Mouse (Mus musculus): ENCODE results near the gene Pxylp1. TPM values are rescaled to one million over a fixed set of nuclear protein-coding genes. Genes with fewer than 3 reads are reported as not detected.

The Pxylp1 gene
- polyA plus RNA-seq, 1 experiment from 2014 or later = 16.2 TPM

DNA sequence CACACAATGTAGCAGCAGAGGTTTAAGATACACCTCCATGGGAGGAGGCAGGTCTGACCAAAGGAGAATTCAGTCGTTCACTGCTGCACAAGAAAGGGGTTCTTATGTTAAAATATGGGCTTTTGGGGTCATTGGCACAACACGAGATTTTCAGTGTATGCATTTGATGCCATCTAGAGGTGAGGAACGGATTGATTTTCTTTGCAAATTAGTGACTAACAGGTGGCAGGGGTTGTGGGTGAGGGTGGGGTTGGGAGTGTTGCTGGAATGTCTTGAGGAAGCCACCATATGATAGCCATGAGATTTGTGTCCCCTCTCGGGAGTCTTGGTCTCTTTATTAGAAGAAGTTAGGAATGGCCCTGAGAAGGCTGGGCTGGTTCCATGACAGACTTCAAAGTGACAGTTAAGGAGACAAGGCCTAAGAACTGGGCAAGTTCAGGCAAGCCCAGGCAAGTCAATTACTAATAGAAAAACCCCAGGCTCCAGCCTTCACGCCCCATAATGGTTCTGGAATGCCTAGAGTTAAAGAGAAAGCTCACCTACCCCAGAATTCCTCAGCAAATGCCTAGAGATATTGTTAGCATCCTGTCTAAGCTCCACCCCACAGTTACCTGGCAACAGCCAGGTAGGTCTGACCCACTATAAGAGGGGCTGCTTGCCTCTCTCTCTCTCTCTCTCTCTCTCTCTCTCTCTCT, 92.2 kb downstream of the Pxylp1 start:
- WGBS = 25% methylated on average over 5 of the region's 5 CpGs
- no peak for ATAC-seq (ENCODE audit: borderline replicate concordance, extremely low read depth, low FRiP score, low TSS enrichment)
- Histone ChIP-seq H3K27me3 (no peaks in the 10 kb centered on the region), H3K4me3 (no peak overlapping the region), H3K27ac (no peak overlapping the region), H3K4me2 (no peak overlapping the region), H3K36me3 (no peaks in the 10 kb centered on the region), H3K9ac (no peak overlapping the region), H3K9me3 (no peaks in the 10 kb centered on the region), H3K4me1 (peaks cover 8% of the 10 kb centered on the region)

DNA sequence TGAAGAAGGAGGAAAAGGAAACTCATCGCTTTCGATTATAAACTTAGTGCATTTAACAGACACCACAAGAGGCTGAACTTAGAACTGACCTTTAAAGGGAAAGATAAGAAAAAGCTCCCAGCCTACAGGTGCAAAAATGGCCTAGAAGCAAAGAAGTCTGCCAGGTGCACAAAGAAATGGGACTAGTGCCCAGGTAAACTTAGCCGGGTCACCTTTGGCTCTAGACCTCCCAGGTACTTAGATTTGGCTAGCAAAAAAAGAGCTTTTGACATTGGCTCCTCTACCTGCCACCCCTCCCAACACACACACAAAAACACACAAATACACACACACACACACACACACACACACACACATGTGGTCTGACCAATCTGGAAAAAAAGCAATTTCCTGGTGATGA, 95.2 kb downstream of the Pxylp1 start:
- no peak overlapping the region for H3K4me2 ChIP-seq

DNA sequence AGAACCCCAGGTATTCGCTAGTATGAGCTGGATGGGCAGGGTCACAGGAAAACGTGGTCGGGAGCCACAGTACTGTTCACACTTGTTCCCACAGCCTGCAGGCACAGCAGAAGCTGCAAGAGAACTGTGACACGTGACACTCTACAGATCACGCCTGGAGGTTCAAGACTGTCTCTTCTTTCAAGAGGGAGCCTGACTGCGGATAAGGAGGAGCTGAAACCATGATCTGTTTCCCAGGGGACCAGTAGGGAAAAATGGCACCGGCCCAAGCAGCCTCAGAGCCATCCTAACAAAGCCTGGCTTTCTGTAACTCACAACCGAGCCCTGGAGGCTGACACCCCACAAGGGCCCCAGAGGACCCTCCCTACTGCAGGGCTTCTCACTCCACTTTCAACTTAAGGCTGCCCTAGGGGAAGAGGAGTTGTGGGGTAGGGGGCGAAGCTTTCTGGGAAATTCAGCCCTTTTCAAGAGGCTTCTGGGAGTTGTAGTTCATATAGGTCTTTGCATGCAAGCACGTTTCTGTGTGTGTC, 97.0 kb downstream of the Pxylp1 start:
- no peaks in the 10 kb centered on the region for H3K27me3 ChIP-seq
- H3K9ac ChIP-seq = peak overlapping the region; percentile 37; the same call in 1 of the 2 replicates
- peak overlapping the region; percentile 67 for H3K4me2 ChIP-seq
- no peaks in the 10 kb centered on the region for H3K9me3 ChIP-seq
- H3K4me3 ChIP-seq = peak overlapping the region; percentile 35
- 9% methylated on average over 10 of the region's 10 CpGs for WGBS
- no peak overlapping the region for H3K27ac ChIP-seq
- H3K36me3 ChIP-seq = no peaks in the 10 kb centered on the region
- peaks cover 5% of the 10 kb centered on the region for H3K4me1 ChIP-seq
- ATAC-seq (ENCODE audit: borderline replicate concordance, extremely low read depth, low FRiP score, low TSS enrichment) = peak; percentile 77

More for the DNA sequence above, 95.2 kb downstream of the Pxylp1 start:
- no peaks in the 10 kb centered on the region for H3K9me3 ChIP-seq
- no peak overlapping the region for H3K4me3 ChIP-seq
- no peak for ATAC-seq (ENCODE audit: borderline replicate concordance, extremely low read depth, low FRiP score, low TSS enrichment)
- H3K36me3 ChIP-seq = no peaks in the 10 kb centered on the region
- H3K9ac ChIP-seq = no peak overlapping the region
- H3K4me1 ChIP-seq = peaks cover 10% of the 10 kb centered on the region
- WGBS = 78% methylated on average over 3 of the region's 3 CpGs
- no peaks in the 10 kb centered on the region for H3K27me3 ChIP-seq
- H3K27ac ChIP-seq = no peak overlapping the region

DNA sequence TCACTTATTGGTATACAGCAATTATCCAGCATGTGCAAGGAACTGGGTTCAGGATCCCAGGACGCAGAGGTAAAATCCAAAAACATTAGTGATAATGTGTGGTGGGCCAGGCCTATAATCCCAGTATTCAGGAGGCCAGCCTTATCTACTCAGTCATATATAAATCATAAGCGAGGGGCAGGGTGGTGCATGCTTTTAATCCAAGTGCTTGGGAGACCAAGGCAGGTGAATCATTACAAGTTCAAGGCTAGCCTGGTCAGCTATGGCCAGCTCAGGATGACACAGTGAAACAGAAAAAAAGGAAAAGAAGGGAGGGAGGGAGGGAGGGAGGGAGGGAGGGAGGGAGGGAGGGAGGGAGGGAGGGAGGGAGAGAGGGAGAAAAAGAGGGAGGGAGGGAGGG, 97.9 kb downstream of the Pxylp1 start:
- H3K9me3 ChIP-seq = no peaks in the 10 kb centered on the region
- no peak overlapping the region for H3K4me2 ChIP-seq
- H3K27ac ChIP-seq = no peak overlapping the region
- H3K4me3 ChIP-seq = no peak overlapping the region
- no peak for ATAC-seq (ENCODE audit: borderline replicate concordance, extremely low read depth, low FRiP score, low TSS enrichment)
- H3K27me3 ChIP-seq = no peaks in the 10 kb centered on the region
- no peaks in the 10 kb centered on the region for H3K36me3 ChIP-seq
- H3K4me1 ChIP-seq = peaks cover 5% of the 10 kb centered on the region
- 88% methylated on average over 2 of the region's 2 CpGs for WGBS
- H3K9ac ChIP-seq = no peak overlapping the region

DNA sequence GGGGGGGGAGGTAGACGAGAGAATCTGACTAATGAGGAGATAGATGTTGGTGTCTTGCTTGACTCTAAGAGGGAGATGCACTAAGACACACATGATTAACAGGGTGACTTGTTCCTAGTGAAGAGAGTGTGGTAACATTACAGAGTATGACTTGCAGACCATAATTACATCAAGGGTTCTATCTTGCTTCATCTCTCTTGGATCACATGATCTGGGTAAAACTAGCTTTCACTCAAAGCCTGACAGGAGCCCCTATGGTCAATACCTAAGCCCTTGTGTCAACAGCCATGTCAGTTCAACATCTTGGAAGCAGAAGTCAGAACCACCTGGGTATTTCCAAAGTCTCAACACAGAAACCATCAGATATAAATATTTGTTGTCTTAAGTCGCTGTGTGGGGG, 99.9 kb downstream of the Pxylp1 start:
- no peaks in the 10 kb centered on the region for H3K9me3 ChIP-seq
- H3K36me3 ChIP-seq = no peaks in the 10 kb centered on the region
- WGBS = 53% methylated on average over 2 of the region's 2 CpGs
- no peak overlapping the region for H3K4me2 ChIP-seq
- no peaks in the 10 kb centered on the region for H3K27me3 ChIP-seq
- H3K27ac ChIP-seq = no peak overlapping the region
- H3K4me3 ChIP-seq = no peak overlapping the region
- H3K4me1 ChIP-seq = peaks cover 6% of the 10 kb centered on the region
- ATAC-seq (ENCODE audit: borderline replicate concordance, extremely low read depth, low FRiP score, low TSS enrichment) = no peak
- H3K9ac ChIP-seq = no peak overlapping the region

DNA sequence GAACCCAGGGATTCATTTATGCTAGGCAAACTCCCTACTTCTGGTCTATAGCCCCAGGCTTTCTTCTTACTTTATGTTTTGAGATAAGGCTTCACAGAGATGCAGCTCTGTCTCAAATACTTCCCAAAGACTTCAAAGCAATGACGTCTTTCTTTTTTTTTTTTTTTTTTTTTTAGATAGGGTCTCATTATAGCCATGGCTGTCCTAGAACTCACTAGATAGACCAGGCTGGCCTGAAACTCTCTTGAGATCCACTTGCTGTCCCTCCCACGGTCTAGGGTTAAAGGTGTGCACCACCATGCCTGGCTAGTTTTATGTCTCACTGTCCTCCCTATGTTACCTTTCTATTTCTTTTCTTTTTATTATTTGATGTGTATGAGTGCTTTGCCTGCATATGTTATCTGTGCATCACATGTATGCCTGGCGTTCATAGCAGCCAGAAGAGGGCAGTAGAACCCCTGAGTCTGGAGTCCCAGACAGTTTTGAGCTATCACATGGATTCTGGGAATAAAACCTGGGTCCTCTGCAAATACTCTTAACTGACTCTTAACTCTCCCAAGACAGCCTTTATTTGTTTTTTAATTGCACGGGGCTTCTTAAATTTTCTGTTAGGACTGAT, 102.0 kb downstream of the Pxylp1 start:
- Histone ChIP-seq H3K27me3 (no peaks in the 10 kb centered on the region), H3K4me1 (peaks cover 18% of the 10 kb centered on the region), H3K9ac (no peak overlapping the region), H3K4me3 (no peak overlapping the region), H3K9me3 (no peaks in the 10 kb centered on the region), H3K4me2 (no peak overlapping the region), H3K36me3 (no peaks in the 10 kb centered on the region), H3K27ac (no peak overlapping the region)
- no peak for ATAC-seq (ENCODE audit: borderline replicate concordance, extremely low read depth, low FRiP score, low TSS enrichment)
- 40% methylated on average over 4 of the region's 4 CpGs for WGBS

DNA sequence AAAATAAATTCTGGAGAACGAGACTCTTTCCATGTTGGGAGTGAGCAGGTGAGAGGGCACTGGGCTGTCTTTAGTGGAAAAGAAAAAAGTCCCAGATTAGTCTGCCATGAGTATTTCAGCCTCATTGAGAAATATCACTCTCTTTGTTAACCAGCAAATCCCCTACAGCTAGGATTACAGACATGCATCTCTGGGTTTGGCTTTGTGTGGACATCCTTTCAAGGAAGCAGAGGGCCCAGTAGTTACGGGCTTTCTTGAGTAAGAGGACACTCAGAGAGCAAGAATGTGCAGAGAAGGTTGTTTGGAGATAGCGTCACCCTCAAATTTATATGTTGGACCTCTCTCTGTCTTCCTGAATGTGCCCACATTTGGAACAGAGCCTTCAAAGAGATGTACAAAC, 102.6 kb downstream of the Pxylp1 start:
- no peak overlapping the region for H3K4me2 ChIP-seq
- 70% methylated on average over 3 of the region's 3 CpGs for WGBS
- H3K27ac ChIP-seq = no peak overlapping the region
- H3K36me3 ChIP-seq = no peaks in the 10 kb centered on the region
- H3K9ac ChIP-seq = no peak overlapping the region
- no peak overlapping the region for H3K4me3 ChIP-seq
- H3K27me3 ChIP-seq = no peaks in the 10 kb centered on the region
- ATAC-seq (ENCODE audit: borderline replicate concordance, extremely low read depth, low FRiP score, low TSS enrichment) = no peak
- H3K9me3 ChIP-seq = no peaks in the 10 kb centered on the region
- H3K4me1 ChIP-seq = peaks cover 16% of the 10 kb centered on the region

DNA sequence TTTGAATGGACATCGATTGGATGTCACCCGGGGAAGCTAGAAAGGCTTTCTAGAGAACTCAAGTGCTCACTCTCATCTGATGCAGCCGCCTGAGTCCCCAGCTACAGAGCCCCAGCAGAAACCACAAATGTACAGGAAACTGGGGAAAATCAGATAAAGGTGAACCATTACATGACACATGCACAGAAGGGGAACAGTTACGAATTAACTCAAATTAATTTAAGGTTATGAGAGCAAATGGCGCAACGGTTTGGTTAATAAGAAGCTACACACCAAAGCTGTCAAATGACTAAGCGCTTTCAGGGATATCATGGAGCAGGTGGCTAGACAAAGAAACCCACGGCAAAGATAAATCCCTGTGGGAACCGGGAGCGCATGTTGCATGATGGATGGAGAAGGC, 104.7 kb downstream of the Pxylp1 start:
- no peak overlapping the region for H3K4me2 ChIP-seq
- WGBS = 77% methylated on average over 10 of the region's 10 CpGs
- H3K4me3 ChIP-seq = no peak overlapping the region
- H3K9me3 ChIP-seq = no peaks in the 10 kb centered on the region
- H3K9ac ChIP-seq = no peak overlapping the region
- no peak overlapping the region for H3K27ac ChIP-seq
- no peaks in the 10 kb centered on the region for H3K36me3 ChIP-seq
- no peaks in the 10 kb centered on the region for H3K27me3 ChIP-seq
- no peak for ATAC-seq (ENCODE audit: borderline replicate concordance, extremely low read depth, low FRiP score, low TSS enrichment)
- H3K4me1 ChIP-seq = peaks cover 24% of the 10 kb centered on the region

DNA sequence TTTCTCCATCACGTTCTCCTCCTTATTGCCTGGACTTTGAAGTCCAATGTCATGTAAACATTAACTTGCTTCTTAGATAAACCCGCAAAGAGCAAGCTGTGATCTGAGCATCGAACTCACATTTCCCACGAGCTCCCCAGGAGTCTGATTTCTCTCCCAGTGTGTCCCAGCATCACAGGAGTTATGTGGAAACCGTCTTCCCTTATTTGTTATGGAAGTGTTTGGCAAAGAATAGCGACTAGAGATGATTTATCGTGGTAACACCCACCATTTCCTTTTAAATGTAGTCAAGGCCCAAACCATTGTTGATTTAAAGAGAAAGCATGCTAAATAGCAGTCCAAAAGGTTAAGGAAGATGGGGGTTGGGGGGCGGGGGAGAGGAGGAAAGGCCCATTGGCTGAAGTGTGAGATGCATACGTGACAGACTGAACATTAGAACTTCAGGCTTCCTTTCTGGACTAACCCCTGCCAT, 106.6 kb downstream of the Pxylp1 start:
- H3K4me3 ChIP-seq = no peak overlapping the region
- H3K27me3 ChIP-seq = no peaks in the 10 kb centered on the region
- no peaks in the 10 kb centered on the region for H3K36me3 ChIP-seq
- peaks cover 24% of the 10 kb centered on the region for H3K4me1 ChIP-seq
- no peak overlapping the region for H3K4me2 ChIP-seq
- ATAC-seq (ENCODE audit: borderline replicate concordance, extremely low read depth, low FRiP score, low TSS enrichment) = peak; percentile 40; the same call in 1 of the 2 replicates
- H3K9ac ChIP-seq = no peak overlapping the region
- 0 out of 2 replicates have a peak overlapping the region, but pooled peaks have one; percentile 12 for H3K27ac ChIP-seq
- no peaks in the 10 kb centered on the region for H3K9me3 ChIP-seq
- 14% methylated on average over 9 of the region's 9 CpGs for WGBS

DNA sequence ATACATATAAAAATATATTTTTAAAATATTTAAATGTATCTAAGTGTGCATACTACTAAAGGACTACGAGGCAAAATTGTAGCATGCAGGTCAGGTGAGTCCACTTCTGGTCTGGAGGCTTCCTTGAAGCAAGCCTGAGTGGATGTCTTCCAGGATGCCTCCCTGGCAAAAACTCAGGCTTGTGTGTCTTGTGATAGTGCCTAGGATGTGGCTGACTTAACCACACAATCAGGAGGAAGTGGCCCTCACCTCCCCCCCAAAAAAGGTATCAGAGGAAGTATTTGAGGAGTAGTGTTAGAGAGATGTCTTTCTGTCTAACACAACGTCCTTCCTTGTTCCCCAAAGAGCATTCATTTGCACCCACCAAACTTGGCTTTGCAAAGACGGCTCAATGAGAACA, 107.3 kb downstream of the Pxylp1 start:
- Histone ChIP-seq H3K36me3 (no peaks in the 10 kb centered on the region), H3K9me3 (no peaks in the 10 kb centered on the region), H3K4me3 (no peak overlapping the region), H3K4me1 (peaks cover 24% of the 10 kb centered on the region), H3K9ac (no peak overlapping the region), H3K4me2 (no peak overlapping the region), H3K27ac (no peak overlapping the region), H3K27me3 (no peaks in the 10 kb centered on the region)
- ATAC-seq (ENCODE audit: borderline replicate concordance, extremely low read depth, low FRiP score, low TSS enrichment) = no peak
- 41% methylated on average over 3 of the region's 3 CpGs for WGBS

DNA sequence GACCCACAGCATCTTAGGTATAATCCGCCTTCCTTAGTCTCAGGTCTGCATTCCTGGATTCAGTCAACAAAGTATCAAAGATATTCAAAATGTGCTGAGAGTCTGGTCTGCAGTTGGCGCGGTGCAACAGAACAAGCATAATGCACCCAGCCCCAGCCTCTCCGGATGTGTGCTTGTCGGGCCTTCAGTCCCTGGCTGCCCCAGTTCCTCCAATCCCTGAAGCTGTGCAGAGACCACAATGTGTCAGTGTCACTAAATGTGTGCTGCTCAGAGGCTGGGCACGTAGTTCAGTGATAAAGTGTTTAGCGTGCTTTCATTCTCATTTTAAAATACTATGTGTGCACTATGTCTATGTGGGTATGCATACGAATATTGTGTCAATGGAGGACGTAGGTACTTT, 108.8 kb downstream of the Pxylp1 start:
- Histone ChIP-seq H3K4me3 (no peak overlapping the region), H3K27me3 (no peaks in the 10 kb centered on the region), H3K27ac (no peak overlapping the region), H3K4me2 (no peak overlapping the region), H3K36me3 (no peaks in the 10 kb centered on the region), H3K9ac (no peak overlapping the region), H3K9me3 (no peaks in the 10 kb centered on the region), H3K4me1 (peaks cover 24% of the 10 kb centered on the region)
- ATAC-seq (ENCODE audit: borderline replicate concordance, extremely low read depth, low FRiP score, low TSS enrichment) = no peak
- WGBS = 77% methylated on average over 9 of the region's 9 CpGs

DNA sequence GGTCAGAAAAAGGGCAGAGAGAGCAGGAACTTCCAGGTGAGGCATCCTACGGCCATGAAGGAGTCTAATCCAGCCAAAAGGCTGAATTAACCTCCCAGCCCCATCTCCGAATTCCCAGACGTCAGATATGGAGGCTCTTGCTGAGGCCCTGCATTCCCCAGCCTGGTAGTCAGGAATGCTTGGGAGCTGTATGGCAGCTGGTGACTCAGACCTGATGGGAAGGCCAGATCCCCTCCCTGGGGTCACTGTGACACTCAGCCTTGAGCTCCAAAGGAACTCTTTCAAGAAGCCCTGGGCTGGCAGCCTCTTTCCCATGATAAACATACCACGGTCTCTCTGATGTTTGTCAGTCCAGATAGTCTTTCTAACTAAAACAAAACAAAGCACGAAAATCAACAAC, 109.2 kb downstream of the Pxylp1 start:
- Histone ChIP-seq H3K9me3 (no peaks in the 10 kb centered on the region), H3K9ac (no peak overlapping the region), H3K36me3 (no peaks in the 10 kb centered on the region), H3K27ac (no peak overlapping the region), H3K4me1 (peaks cover 24% of the 10 kb centered on the region), H3K4me2 (no peak overlapping the region), H3K4me3 (no peak overlapping the region), H3K27me3 (no peaks in the 10 kb centered on the region)
- WGBS = 42% methylated on average over 5 of the region's 5 CpGs
- no peak for ATAC-seq (ENCODE audit: borderline replicate concordance, extremely low read depth, low FRiP score, low TSS enrichment)
